Comparison of ENCODE assay signal across 12 mouse cellular contexts in the genomic region with DNA sequence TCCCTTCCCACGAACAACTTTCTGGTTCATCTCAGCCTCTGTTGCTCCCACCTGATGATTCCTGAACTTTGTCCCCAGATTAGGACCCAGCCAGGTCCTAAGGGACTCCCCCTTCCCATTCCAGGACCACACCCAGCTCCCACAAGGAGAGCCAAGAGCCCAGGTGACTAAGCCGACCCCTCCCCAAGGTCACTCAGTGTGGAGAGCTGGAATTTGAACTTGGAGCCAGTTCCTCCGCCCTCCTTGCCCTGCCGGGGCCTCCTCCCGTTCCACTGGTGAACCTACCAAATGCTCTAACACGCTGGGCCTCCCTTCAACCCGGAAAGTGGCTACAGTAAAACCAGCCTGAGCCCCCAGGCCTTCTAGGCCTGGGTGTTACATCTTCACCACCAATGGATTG. TPM values are rescaled to one million over a fixed set of nuclear protein-coding genes. Genes with fewer than 3 reads are reported as not detected.
DNase-seq lines count a peak whose midpoint lies in the region; ATAC-seq and TF ChIP-seq lines count a peak whose summit lies in the region.
"Had no signal": no experiment of that assay in that cellular context is flagged by ENCODE, and none has a peak within 500 bp of the region (broad histone marks: within the 10 kb centered on the region; RNA-seq: fewer than 3 reads in every experiment).

No protein-coding gene starts in this region.

- intact Hi-C loops in left cerebral cortex, adult 2 months (cut with DNase I), result no loop called here

- H3K27me3 ChIP-seq in E14TG2a.4 (ENCODE audit: insufficient read depth, low read length), result peaks cover 63% of the 10 kb centered on the region
- no peaks in the 10 kb centered on the region for H3K27me3 ChIP-seq in kidney, adult 2 months (replicated peaks; ENCODE audit: control insufficient read depth, insufficient read depth, low read length)
- 0 out of 2 replicates have a peak, but pooled peaks cover 3% of the 10 kb centered on the region for H3K27me3 ChIP-seq in liver, embryonic 11.5 days (replicated peaks; ENCODE audit: control insufficient read depth, insufficient read depth, low read length)
- no peaks in the 10 kb centered on the region for H3K27me3 ChIP-seq in forebrain, postnatal 0 days (ENCODE audit: insufficient read depth, low read length)
- H3K27me3 ChIP-seq: hindbrain, embryonic 15.5 days; Patski had no signal

- H3K9ac ChIP-seq in liver, embryonic 11.5 days (ENCODE audit: low read depth, low read length), result no peak overlapping the region
- no peak overlapping the region for H3K9ac ChIP-seq in forebrain, postnatal 0 days
- H3K9ac ChIP-seq: hindbrain, embryonic 15.5 days had no signal

- TF ChIP-seq POLR2A in kidney, adult 2 months (IDR thresholded peaks at IDR 0.05; ENCODE audit: low read depth, low read length), result no peak

- WGBS in kidney, adult 2 months, result 35% methylated on average over 7 of the region's 7 CpGs
- 71% methylated on average over 7 of the region's 7 CpGs for WGBS in liver, embryonic 11.5 days
- 84% methylated on average over 7 of the region's 7 CpGs for WGBS in forebrain, postnatal 0 days

- peak overlapping the region; percentile 77 for H3K4me3 ChIP-seq in E14TG2a.4 (replicated peaks; ENCODE audit: low read length)
- H3K4me3 ChIP-seq in kidney, adult 2 months (ENCODE audit: insufficient read depth, low read depth, low read length), result peak overlapping the region; percentile 60
- H3K4me3 ChIP-seq in liver, embryonic 11.5 days (ENCODE audit: low read depth, low read length), result no peak overlapping the region
- no peak overlapping the region for H3K4me3 ChIP-seq in left cerebral cortex, adult 2 months
- no peak overlapping the region for H3K4me3 ChIP-seq in forebrain, postnatal 0 days (ENCODE audit: low read depth, low read length)
- H3K4me3 ChIP-seq: hindbrain, embryonic 15.5 days had no signal

- TF ChIP-seq CTCF in E14TG2a.4 (conservative IDR thresholded peaks at IDR 0.05; ENCODE audit: low read length), result no peak
- no peak for TF ChIP-seq CTCF in kidney, adult 2 months (conservative IDR thresholded peaks at IDR 0.05; ENCODE audit: insufficient read depth, insufficient read length, low read depth, low read length)
- TF ChIP-seq CTCF in left cerebral cortex, adult 2 months (IDR thresholded peaks at IDR 0.05), result no peak
- TF ChIP-seq CTCF in forebrain, postnatal 0 days (IDR thresholded peaks at IDR 0.05; ENCODE audit: low read depth), result no peak

- no peaks in the 10 kb centered on the region for H3K9me3 ChIP-seq in E14TG2a.4 (ENCODE audit: low read length)
- no peaks in the 10 kb centered on the region for H3K9me3 ChIP-seq in liver, embryonic 11.5 days (ENCODE audit: control insufficient read depth, low read length)
- H3K9me3 ChIP-seq in forebrain, postnatal 0 days (ENCODE audit: low read length), result no peaks in the 10 kb centered on the region
- H3K9me3 ChIP-seq: hindbrain, embryonic 15.5 days had no signal

- peak; percentile 44 for DNase-seq in 3T3-L1 (ENCODE audit: low read depth, low spot score)
- peak; percentile 84 for DNase-seq in kidney, adult 2 months
- DNase-seq in liver, embryonic 11.5 days (ENCODE audit: low spot score), result no peak
- DNase-seq in left cerebral cortex, adult 2 months (ENCODE audit: extremely low spot score in 1 of 2, low spot score in 2 of 2), result no peak
- no peak for DNase-seq in forebrain, postnatal 0 days
- DNase-seq in adrenal gland, postnatal 36 days, result no peak
- DNase-seq: gastrocnemius, postnatal 36 days; midbrain, embryonic 14.5 days; spleen, adult 18-20 months had no signal

- ATAC-seq in liver, embryonic 11.5 days (replicated peaks; ENCODE audit: low FRiP score), result no peak
- no peak for ATAC-seq in forebrain, postnatal 0 days

- no peaks in the 10 kb centered on the region for H3K36me3 ChIP-seq in E14TG2a.4 (ENCODE audit: insufficient read depth, low read length)
- H3K36me3 ChIP-seq in kidney, adult 2 months (ENCODE audit: control insufficient read depth, insufficient read depth, low read length), result no peaks in the 10 kb centered on the region
- no peaks in the 10 kb centered on the region; the same call in 1 of the 2 replicates for H3K36me3 ChIP-seq in liver, embryonic 11.5 days (ENCODE audit: control insufficient read depth, insufficient read depth, low read length)
- H3K36me3 ChIP-seq in forebrain, postnatal 0 days (ENCODE audit: insufficient read depth), result 0 out of 2 replicates have a peak, but pooled peaks cover 6% of the 10 kb centered on the region
- H3K36me3 ChIP-seq: hindbrain, embryonic 15.5 days had no signal

- no peak overlapping the region for H3K4me2 ChIP-seq in liver, embryonic 11.5 days
- H3K4me2 ChIP-seq in forebrain, postnatal 0 days (ENCODE audit: low read depth), result no peak overlapping the region
- H3K4me2 ChIP-seq: hindbrain, embryonic 15.5 days had no signal

- peak overlapping the region; percentile 96 for H3K27ac ChIP-seq in kidney, adult 2 months (ENCODE audit: insufficient read depth, low read depth, low read length)
- peak overlapping the region; percentile 4 for H3K27ac ChIP-seq in liver, embryonic 11.5 days (ENCODE audit: low read depth, low read length)
- no peak overlapping the region for H3K27ac ChIP-seq in left cerebral cortex, adult 2 months
- no peak overlapping the region for H3K27ac ChIP-seq in forebrain, postnatal 0 days (ENCODE audit: low read depth, low read length)
- H3K27ac ChIP-seq: hindbrain, embryonic 15.5 days had no signal

- H3K4me1 ChIP-seq in E14TG2a.4 (replicated peaks; ENCODE audit: low read depth, low read length), result peaks cover 50% of the 10 kb centered on the region
- H3K4me1 ChIP-seq in kidney, adult 2 months (ENCODE audit: control insufficient read depth, insufficient read depth, low read length), result peaks cover 51% of the 10 kb centered on the region
- H3K4me1 ChIP-seq in liver, embryonic 11.5 days (replicated peaks; ENCODE audit: control insufficient read depth, insufficient read depth, low read length), result peaks cover 14% of the 10 kb centered on the region
- no peaks in the 10 kb centered on the region for H3K4me1 ChIP-seq in forebrain, postnatal 0 days (ENCODE audit: insufficient read depth)

RNA-seq across cellular contexts. Expression of a gene that starts 1.3 kb away (rescaled TPM):
- polyA plus RNA-seq in kidney, adult 2 months (2012; rRNA removed), result 245 and 297 TPM in 2 replicates
- polyA plus RNA-seq in liver, embryonic 11.5 days (2014; fragmentation: Nextera tagmentation; extraction: Ambion mirVana), result 5.4 and 7.7 TPM in 2 replicates
- total RNA-seq in left cerebral cortex, adult 2 months (2021), result 1 to 10 TPM; 3.6 to 5.3 TPM
- 1.0 and 1.1 TPM in 2 replicates for total RNA-seq in forebrain, postnatal 0 days (2014; rRNA removed)
- 0.74 and 0.82 TPM in 2 replicates for polyA plus RNA-seq in forebrain, postnatal 0 days (2015; fragmentation: Nextera tagmentation; extraction: Ambion mirVana)
- 1 to 10 TPM; 1.8 to 3.2 TPM for total RNA-seq in adrenal gland, postnatal 36 days (2021)

RNA-seq across cellular contexts. Expression of a gene that starts 12.5 kb away (rescaled TPM):
- polyA plus RNA-seq in kidney, adult 2 months (2012; rRNA removed), result 53.7 and 61.4 TPM in 2 replicates
- polyA plus RNA-seq in liver, embryonic 11.5 days (2014; fragmentation: Nextera tagmentation; extraction: Ambion mirVana), result 22.2 and 27.4 TPM in 2 replicates
- 10 to 100 TPM; 33.3 to 34.9 TPM for total RNA-seq in left cerebral cortex, adult 2 months (2021)
- total RNA-seq in forebrain, postnatal 0 days (2014; rRNA removed), result 25.2 and 33.2 TPM in 2 replicates
- 32.9 and 34.7 TPM in 2 replicates for polyA plus RNA-seq in forebrain, postnatal 0 days (2015; fragmentation: Nextera tagmentation; extraction: Ambion mirVana)
- 10 to 100 TPM; 23.9 to 27.1 TPM for total RNA-seq in adrenal gland, postnatal 36 days (2021)

RNA-seq across cellular contexts. Expression of a gene that starts 12.5 kb away (rescaled TPM):
- 25.4 and 26.8 TPM in 2 replicates for polyA plus RNA-seq in kidney, adult 2 months (2012; rRNA removed)
- 48.6 and 54.0 TPM in 2 replicates for polyA plus RNA-seq in liver, embryonic 11.5 days (2014; fragmentation: Nextera tagmentation; extraction: Ambion mirVana)
- total RNA-seq in left cerebral cortex, adult 2 months (2021), result 10 to 100 TPM; 63.1 to 63.8 TPM
- 238 and 239 TPM in 2 replicates for total RNA-seq in forebrain, postnatal 0 days (2014; rRNA removed)
- 282 and 289 TPM in 2 replicates for polyA plus RNA-seq in forebrain, postnatal 0 days (2015; fragmentation: Nextera tagmentation; extraction: Ambion mirVana)
- 10 to 100 TPM; 25.8 to 37.5 TPM for total RNA-seq in adrenal gland, postnatal 36 days (2021)

RNA-seq across cellular contexts. Expression of a gene that starts 48.2 kb away (rescaled TPM):
- polyA plus RNA-seq in kidney, adult 2 months (2012; rRNA removed), result 0.03 TPM in 1 of 2 replicates, not detected in the other
- polyA plus RNA-seq in liver, embryonic 11.5 days (2014; fragmentation: Nextera tagmentation; extraction: Ambion mirVana), result 0.16 and 0.17 TPM in 2 replicates
- total RNA-seq in left cerebral cortex, adult 2 months (2021), result under 1 TPM; 0.27 to 0.44 TPM
- 0.31 and 0.38 TPM in 2 replicates for total RNA-seq in forebrain, postnatal 0 days (2014; rRNA removed)
- 0.90 and 0.98 TPM in 2 replicates for polyA plus RNA-seq in forebrain, postnatal 0 days (2015; fragmentation: Nextera tagmentation; extraction: Ambion mirVana)
- total RNA-seq in adrenal gland, postnatal 36 days (2021), result under 1 TPM in 1 of 2 experiments, not detected in 1; 0.56 TPM
- total RNA-seq: gastrocnemius, postnatal 36 days had no signal
- polyA plus RNA-seq: Patski had no signal

RNA-seq across cellular contexts. Expression of a gene that starts 52.0 kb away (rescaled TPM):
- polyA plus RNA-seq in kidney, adult 2 months (2012; rRNA removed), result 321 and 366 TPM in 2 replicates
- polyA plus RNA-seq in liver, embryonic 11.5 days (2014; fragmentation: Nextera tagmentation; extraction: Ambion mirVana), result 442 and 472 TPM in 2 replicates
- total RNA-seq in left cerebral cortex, adult 2 months (2021), result 10 to 100 TPM; 87.5 to 90.9 TPM
- total RNA-seq in forebrain, postnatal 0 days (2014; rRNA removed), result 224 and 297 TPM in 2 replicates
- 304 and 352 TPM in 2 replicates for polyA plus RNA-seq in forebrain, postnatal 0 days (2015; fragmentation: Nextera tagmentation; extraction: Ambion mirVana)
- total RNA-seq in adrenal gland, postnatal 36 days (2021), result 100 to 1,000 TPM; 707 to 724 TPM

Comparison
In these comparisons a context has a peak if more than half of its experiments do, and no peak if none do; other contexts are left out.
1. DNase-seq: peak in 3T3-L1 (single experiment) and kidney, adult 2 months (single experiment); none in liver, embryonic 11.5 days (single experiment), left cerebral cortex, adult 2 months (0 of 2), forebrain, postnatal 0 days (single experiment) and adrenal gland, postnatal 36 days (0 of 2).
2. H3K4me3 ChIP-seq: peak in E14TG2a.4 (single experiment) and kidney, adult 2 months (single experiment); none in liver, embryonic 11.5 days (single experiment), left cerebral cortex, adult 2 months (single experiment) and forebrain, postnatal 0 days (single experiment).
3. H3K27ac ChIP-seq: peak in kidney, adult 2 months (single experiment) and liver, embryonic 11.5 days (single experiment); none in left cerebral cortex, adult 2 months (single experiment) and forebrain, postnatal 0 days (single experiment).